Mouse (Mus musculus) intestine, embryonic 15.5 days (tissue): ENCODE data around the gene Hs6st2. TPM values are rescaled to one million over a fixed set of nuclear protein-coding genes. Genes with fewer than 3 reads are reported as not detected.
A peak's percentile ranks its signal among the peaks of the same experiment; 100 is the strongest.

Experiments used
- ATAC-seq: fragments of 200-750 bp; cut with Nextera tagmentation; 2 replicates; pipeline ENCODE4 v1.8.0; 2017; ENCODE audit warnings: moderate TSS enrichment, moderate library complexity
- H3K27ac ChIP-seq: fragments of 300-500 bp; sonication (generic); 2 replicates; pipeline ENCODE4 v1.5.1; 2015; ENCODE audit warnings: mild to moderate bottlenecking, inconsistent platforms
- H3K27me3 ChIP-seq: fragments of 300-500 bp; sonication (generic); replicated peaks from 2 replicates; pipeline ENCODE4 v1.6.1; 2015; ENCODE audit warnings: inconsistent platforms
- H3K36me3 ChIP-seq: fragments of 300-500 bp; sonication (generic); 2 replicates; pipeline ENCODE4 v1.6.1; 2015; ENCODE audit warnings: inconsistent platforms
- H3K4me1 ChIP-seq: fragments of 300-500 bp; sonication (generic); replicated peaks from 2 replicates; pipeline ENCODE4 v1.6.1; 2015; ENCODE audit warnings: inconsistent platforms
- H3K4me2 ChIP-seq: fragments of 300-500 bp; sonication (generic); replicated peaks from 2 replicates; pipeline ENCODE4 v1.6.1; 2015; ENCODE audit warnings: mild to moderate bottlenecking, inconsistent platforms
- H3K4me3 ChIP-seq: fragments of 300-500 bp; sonication (generic); replicated peaks from 2 replicates; pipeline ENCODE4 v1.5.1; 2015; ENCODE audit warnings: inconsistent platforms
- H3K9ac ChIP-seq: fragments of 300-500 bp; sonication (generic); 2 replicates; pipeline ENCODE4 v1.6.1; 2015; ENCODE audit warnings: inconsistent platforms
- H3K9me3 ChIP-seq: fragments of 300-500 bp; sonication (generic); 2 replicates; pipeline ENCODE4 v1.6.1; 2016; ENCODE audit warnings: inconsistent platforms
- WGBS: fragments of 180-500 bp; shearing (Covaris S2); methylation state at CpG from one replicate; pipeline ENCODE4 v1.1.7; 2015; 5-methylcytosine and 5-hydroxymethylcytosine counted together
- polyA plus RNA-seq: library from polyadenylated mRNA; unstranded; fragments of >200 nt; fragmentation: Nextera tagmentation; extraction: Ambion mirVana; gene quantifications from 2 replicates; pipeline ENCODE4 v1.2.1, GENCODE M21; 2015

The Hs6st2 gene
- polyA plus RNA-seq, 1 experiment from 2014 or later = 7.1 TPM

- Histone ChIP-seq H3K27ac (no peak overlapping the region), H3K4me1 (no peaks in the 10 kb centered on the region), H3K9me3 (no peaks in the 10 kb centered on the region), H3K27me3 (no peaks in the 10 kb centered on the region; the same call in 1 of the 2 replicates), H3K9ac (no peak overlapping the region), H3K4me3 (no peak overlapping the region), H3K4me2 (no peak overlapping the region), H3K36me3 (no peaks in the 10 kb centered on the region)
- WGBS = 65% methylated on average over 5 of the region's 5 CpGs
- ATAC-seq = no peak
These were observed 256.6 kb downstream of the Hs6st2 start for GRCm38 (mm10) chrX:51425031-51425430.

- no peak overlapping the region for H3K4me3 ChIP-seq
- no peaks in the 10 kb centered on the region for H3K4me1 ChIP-seq
- peak; percentile 81 for ATAC-seq
- H3K9me3 ChIP-seq = no peaks in the 10 kb centered on the region
- no peak overlapping the region for H3K9ac ChIP-seq
- no peak overlapping the region for H3K4me2 ChIP-seq
- no peaks in the 10 kb centered on the region for H3K36me3 ChIP-seq
- 61% methylated on average over 2 of the region's 2 CpGs for WGBS
- H3K27me3 ChIP-seq = no peaks in the 10 kb centered on the region
- H3K27ac ChIP-seq = no peak overlapping the region
These were observed 271.4 kb downstream of the Hs6st2 start for GRCm38 (mm10) chrX:51410289-51410688.

- H3K27ac ChIP-seq = no peak overlapping the region
- H3K9ac ChIP-seq = no peak overlapping the region
- no peaks in the 10 kb centered on the region for H3K36me3 ChIP-seq
- H3K9me3 ChIP-seq = no peaks in the 10 kb centered on the region
- H3K4me2 ChIP-seq = no peak overlapping the region
- ATAC-seq = peak; percentile 61; the same call in 1 of the 2 replicates
- no peaks in the 10 kb centered on the region for H3K4me1 ChIP-seq
- no peak overlapping the region for H3K4me3 ChIP-seq
- no peaks in the 10 kb centered on the region for H3K27me3 ChIP-seq
These were observed 284.2 kb downstream of the Hs6st2 start for GRCm38 (mm10) chrX:51397457-51397856.

GRCm38 (mm10) chrX:51374670-51375069 is 307.0 kb downstream of the Hs6st2 start:
- no peak overlapping the region for H3K4me3 ChIP-seq
- H3K9me3 ChIP-seq = no peaks in the 10 kb centered on the region
- H3K4me2 ChIP-seq = no peak overlapping the region
- no peak overlapping the region for H3K9ac ChIP-seq
- no peak for ATAC-seq
- 19% methylated on average over 5 of the region's 5 CpGs for WGBS
- no peaks in the 10 kb centered on the region for H3K4me1 ChIP-seq
- H3K36me3 ChIP-seq = no peaks in the 10 kb centered on the region
- H3K27me3 ChIP-seq = no peaks in the 10 kb centered on the region
- H3K27ac ChIP-seq = no peak overlapping the region

- WGBS = 30% methylated on average over 5 of the region's 5 CpGs
- Histone ChIP-seq H3K27ac (no peak overlapping the region), H3K4me3 (no peak overlapping the region), H3K27me3 (no peaks in the 10 kb centered on the region), H3K4me2 (no peak overlapping the region), H3K9me3 (no peaks in the 10 kb centered on the region), H3K36me3 (no peaks in the 10 kb centered on the region), H3K4me1 (no peaks in the 10 kb centered on the region), H3K9ac (no peak overlapping the region)
- ATAC-seq = peak; percentile 65
These were observed 309.0 kb downstream of the Hs6st2 start for GRCm38 (mm10) chrX:51372477-51373239.

- H3K27ac ChIP-seq = no peak overlapping the region
- H3K4me2 ChIP-seq = no peak overlapping the region
- ATAC-seq = no peak
- WGBS = 73% methylated on average over 1 of the region's 1 CpGs
- no peak overlapping the region for H3K9ac ChIP-seq
- H3K4me3 ChIP-seq = no peak overlapping the region
- no peaks in the 10 kb centered on the region for H3K27me3 ChIP-seq
- no peaks in the 10 kb centered on the region for H3K9me3 ChIP-seq
- no peaks in the 10 kb centered on the region for H3K36me3 ChIP-seq
- H3K4me1 ChIP-seq = no peaks in the 10 kb centered on the region
These were observed 332.0 kb downstream of the Hs6st2 start for GRCm38 (mm10) chrX:51349682-51350081.

- no peak overlapping the region for H3K4me2 ChIP-seq
- peak; percentile 77 for ATAC-seq
- WGBS = 62% methylated on average over 3 of the region's 3 CpGs
These were observed 338.1 kb downstream of the Hs6st2 start for GRCm38 (mm10) chrX:51343595-51343994.

More at GRCm38 (mm10) chrX:51343595-51343994, 338.1 kb downstream of the Hs6st2 start:
- Histone ChIP-seq H3K27me3 (no peaks in the 10 kb centered on the region), H3K9ac (no peak overlapping the region), H3K9me3 (no peaks in the 10 kb centered on the region), H3K4me3 (no peak overlapping the region), H3K27ac (no peak overlapping the region), H3K4me1 (no peaks in the 10 kb centered on the region), H3K36me3 (no peaks in the 10 kb centered on the region)

Other genes starting within 250 kb of the Hs6st2 start
- not detected in 2 replicates for gene Usp26, start 119.4 kb upstream of the Hs6st2 start, polyA plus RNA-seq